Mouse (Mus musculus): ENCODE measurements around the gene Cacna1s.

DNA sequence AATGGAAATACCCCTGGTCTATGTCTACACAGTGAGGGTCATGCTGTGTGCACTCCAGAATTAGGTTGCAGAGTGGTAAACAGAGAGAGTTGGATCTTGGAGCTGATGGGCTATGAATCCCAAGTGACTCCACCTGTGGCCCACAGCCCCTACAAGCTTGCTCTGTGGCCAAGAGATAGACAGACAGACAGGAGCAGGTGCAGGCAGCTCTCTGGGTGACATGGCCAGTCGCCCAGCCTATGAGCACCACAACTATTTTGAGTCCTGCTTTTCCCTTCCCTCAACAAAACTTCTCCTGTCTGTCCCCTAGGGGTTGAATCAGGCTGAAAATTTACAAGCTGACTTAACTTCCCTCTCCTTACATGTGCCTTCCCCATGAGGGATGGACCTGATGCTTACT lies 14.1 kb downstream of the Cacna1s start:
- TF ChIP-seq CTCF (IDR thresholded peaks at IDR 0.05; ENCODE audit: insufficient read depth, low read depth, low read length): no peak
- TF ChIP-seq POLR2A (IDR thresholded peaks at IDR 0.05; ENCODE audit: insufficient read depth, low read depth, low read length): no peak
